Mouse (Mus musculus) limb, embryonic 13.5 days (tissue): Measurements from ENCODE around the gene Hoxa4. TPM values are rescaled to one million over a fixed set of nuclear protein-coding genes. Genes with fewer than 3 reads are reported as not detected.

ENCODE experiments used
- ATAC-seq: fragments of 200-750 bp; cut with Nextera tagmentation; 2 replicates; pipeline ENCODE4 v1.8.0; 2017; ENCODE audit warnings: low read depth, moderate number of reproducible peaks, moderate TSS enrichment; ENCODE audit not compliant: low FRiP score
- H3K27ac ChIP-seq: fragments of 300-500 bp; sonication (generic); 2 replicates; pipeline ENCODE4 v1.5.1; 2015; ENCODE audit warnings: inconsistent platforms, mild to moderate bottlenecking, moderate library complexity
- H3K27me3 ChIP-seq: fragments of 300-500 bp; sonication (generic); 2 replicates; pipeline ENCODE4 v1.6.1; 2015; ENCODE audit warnings: mild to moderate bottlenecking, inconsistent platforms
- H3K36me3 ChIP-seq: fragments of 300-500 bp; sonication (generic); 2 replicates; pipeline ENCODE4 v1.6.1; 2015; ENCODE audit warnings: inconsistent platforms, mild to moderate bottlenecking, moderate library complexity
- H3K4me1 ChIP-seq: fragments of 300-500 bp; sonication (generic); 2 replicates; pipeline ENCODE4 v1.6.1; 2015; ENCODE audit warnings: inconsistent platforms
- H3K4me2 ChIP-seq: fragments of 300-500 bp; sonication (generic); replicated peaks from 2 replicates; pipeline ENCODE4 v1.6.1; 2015; ENCODE audit warnings: inconsistent platforms, mild to moderate bottlenecking, moderate library complexity
- H3K4me3 ChIP-seq: fragments of 300-500 bp; sonication (generic); 2 replicates; pipeline ENCODE4 v1.5.1; 2015; ENCODE audit warnings: moderate library complexity, mild to moderate bottlenecking, inconsistent platforms
- H3K9ac ChIP-seq: fragments of 300-500 bp; sonication (generic); 2 replicates; pipeline ENCODE4 v1.6.1; 2015; ENCODE audit warnings: mild to moderate bottlenecking, inconsistent platforms
- H3K9me3 ChIP-seq: fragments of 300-500 bp; sonication (generic); 2 replicates; pipeline ENCODE4 v1.6.1; 2016; ENCODE audit warnings: inconsistent platforms
- WGBS: fragments of 180-500 bp; shearing (Covaris S2); methylation state at CpG from one replicate; pipeline ENCODE4 v1.1.7; 2015; 5-methylcytosine and 5-hydroxymethylcytosine counted together
- polyA plus RNA-seq: library from polyadenylated mRNA; unstranded; fragments of >200 nt; fragmentation: Nextera tagmentation; extraction: Ambion mirVana; gene quantifications from 2 replicates; pipeline ENCODE4 v1.2.1, GENCODE M21; 2015

Gene Hoxa4
- polyA plus RNA-seq, 1 experiment from 2014 or later: 0.52 TPM

DNA sequence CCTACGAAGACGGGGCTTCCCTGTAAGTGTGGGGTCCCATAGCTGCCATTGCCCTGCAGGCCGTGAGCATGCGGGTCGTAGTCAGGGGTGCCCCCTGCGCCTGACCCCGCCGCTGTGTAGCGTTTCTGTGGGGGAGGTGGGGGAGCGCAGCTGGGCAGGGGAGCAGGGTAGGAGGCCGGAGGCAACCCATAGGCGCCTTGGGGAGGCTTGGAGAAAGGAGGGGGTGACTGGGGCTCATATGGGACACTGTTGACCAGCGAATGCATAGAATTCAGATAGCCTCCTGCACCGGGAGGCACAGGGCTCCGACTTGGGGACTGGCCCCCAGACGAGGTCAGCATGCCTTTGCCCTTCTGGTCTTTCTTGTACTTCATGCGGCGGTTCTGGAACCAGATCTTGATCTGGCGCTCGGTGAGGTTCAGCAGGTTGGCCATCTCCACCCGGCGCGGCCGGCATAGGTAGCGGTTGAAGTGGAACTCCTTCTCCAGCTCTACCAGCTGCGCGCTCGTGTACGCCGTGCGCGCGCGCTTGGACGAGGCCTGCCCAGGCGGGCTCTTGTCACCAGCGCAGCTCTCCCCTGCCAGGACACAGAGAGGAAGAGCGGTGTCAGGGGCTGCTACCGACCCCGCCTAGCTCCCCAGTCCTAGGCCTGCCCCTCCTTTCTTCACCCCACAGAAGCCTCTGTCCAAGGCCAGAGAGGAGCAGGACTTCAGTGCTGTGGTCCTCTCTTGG lies 21.2 kb downstream of the Hoxa4 start:
- Histone ChIP-seq H3K36me3 (peaks cover 18% of the 10 kb centered on the region), H3K4me3 (no peak overlapping the region), H3K27ac (no peak overlapping the region), H3K27me3 (peaks cover 71% of the 10 kb centered on the region), H3K9ac (no peak overlapping the region), H3K4me1 (peaks cover 61% of the 10 kb centered on the region), H3K9me3 (no peaks in the 10 kb centered on the region), H3K4me2 (peak overlapping the region; percentile 27; the same call in 1 of the 2 replicates)
- ATAC-seq: no peak
- WGBS: 32% methylated on average over 40 of the region's 40 CpGs

DNA sequence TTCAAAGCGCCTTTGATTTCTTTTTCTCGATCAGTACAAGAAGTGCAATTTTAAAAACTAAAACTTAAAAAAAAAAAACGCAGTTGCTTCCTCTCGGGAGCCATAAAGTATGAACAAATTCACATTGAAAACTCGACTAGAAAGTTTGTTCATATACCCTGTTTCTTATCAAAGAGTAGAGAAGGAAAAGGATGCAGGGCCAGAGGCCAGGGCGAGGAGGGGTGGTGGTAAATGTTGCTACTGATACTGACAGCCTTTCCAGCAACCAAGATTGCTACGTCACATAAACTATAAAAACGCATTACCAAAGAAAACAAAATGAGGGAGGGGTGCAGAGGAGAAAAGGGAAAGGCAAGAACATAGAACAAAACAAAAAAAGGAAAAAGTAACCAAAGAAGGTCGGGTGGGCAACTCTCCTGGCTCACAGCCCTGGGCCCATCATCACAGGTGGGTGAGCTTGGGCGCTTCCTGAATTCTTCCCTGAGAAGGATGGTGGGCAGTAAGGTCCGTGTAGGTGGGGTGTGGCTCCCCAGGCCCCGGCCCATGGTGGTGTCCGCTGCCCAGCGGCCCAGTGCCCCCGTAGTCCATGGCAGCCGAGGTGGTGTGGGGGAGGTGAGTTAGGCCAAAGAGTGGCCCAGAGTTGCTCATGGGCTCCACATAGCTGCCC lies 21.9 kb downstream of the Hoxa4 start:
- no peak overlapping the region for H3K9ac ChIP-seq
- peaks cover 59% of the 10 kb centered on the region for H3K4me1 ChIP-seq
- ATAC-seq: no peak

DNA sequence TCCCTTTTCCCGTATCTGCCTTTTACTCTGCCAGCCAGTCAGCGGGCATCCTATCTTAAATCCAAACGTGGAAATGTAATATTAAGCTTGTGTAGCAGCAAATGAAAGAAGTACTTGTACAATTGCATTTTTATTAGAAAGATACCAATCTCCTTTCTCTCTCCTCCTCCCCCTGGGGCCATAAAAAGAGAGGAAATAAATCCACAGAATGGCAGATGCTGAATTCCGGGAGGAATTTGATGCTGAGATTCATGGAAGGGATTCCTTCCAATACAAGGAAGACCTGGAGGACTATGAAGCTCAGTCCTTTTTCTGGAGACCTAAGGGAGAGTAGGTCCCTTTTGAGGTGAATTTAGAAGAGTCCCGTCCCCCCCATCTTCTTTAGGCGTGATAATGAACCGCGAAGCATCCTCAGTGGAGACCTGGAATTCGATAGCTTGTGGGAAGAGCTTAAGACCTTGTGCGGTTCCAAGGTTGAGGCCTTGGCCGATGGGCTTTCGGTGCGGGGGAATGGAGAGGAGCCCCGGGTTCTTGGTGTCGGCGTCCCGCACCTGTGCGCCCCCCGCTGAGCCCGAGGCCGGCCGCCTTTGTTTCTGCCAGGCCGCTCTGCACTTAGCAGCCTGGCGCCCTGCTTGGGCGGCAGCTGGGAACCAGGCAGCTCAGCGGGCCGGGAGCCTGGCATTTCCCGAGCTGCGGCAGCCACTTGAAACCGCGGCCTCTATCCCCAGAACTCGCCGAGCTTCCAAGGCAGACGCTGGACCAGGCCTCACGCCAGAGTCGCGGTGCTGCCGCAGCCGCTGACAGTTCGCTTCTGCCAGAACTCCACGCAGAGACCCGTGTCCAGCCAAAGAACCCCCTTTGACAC lies 23.1 kb downstream of the Hoxa4 start:
- H3K4me2 ChIP-seq: peak overlapping the region; percentile 42
- 13% methylated on average over 42 of the region's 42 CpGs for WGBS
- H3K4me3 ChIP-seq: peak overlapping the region; percentile 19; the same call in 1 of the 2 replicates
- H3K4me1 ChIP-seq: peaks cover 67% of the 10 kb centered on the region
- peak overlapping the region; percentile 25; the same call in 1 of the 2 replicates for H3K9ac ChIP-seq
- H3K9me3 ChIP-seq: no peaks in the 10 kb centered on the region
- no peak overlapping the region for H3K27ac ChIP-seq
- peaks cover 83% of the 10 kb centered on the region for H3K27me3 ChIP-seq
- ATAC-seq: no peak
- H3K36me3 ChIP-seq: peaks cover 18% of the 10 kb centered on the region

More for the DNA sequence above, 21.9 kb downstream of the Hoxa4 start:
- Histone ChIP-seq H3K27me3 (peaks cover 71% of the 10 kb centered on the region), H3K9me3 (no peaks in the 10 kb centered on the region), H3K36me3 (peaks cover 18% of the 10 kb centered on the region), H3K4me3 (no peak overlapping the region), H3K27ac (no peak overlapping the region), H3K4me2 (peak overlapping the region; percentile 27; the same call in 1 of the 2 replicates)
- WGBS: 49% methylated on average over 16 of the region's 16 CpGs

DNA sequence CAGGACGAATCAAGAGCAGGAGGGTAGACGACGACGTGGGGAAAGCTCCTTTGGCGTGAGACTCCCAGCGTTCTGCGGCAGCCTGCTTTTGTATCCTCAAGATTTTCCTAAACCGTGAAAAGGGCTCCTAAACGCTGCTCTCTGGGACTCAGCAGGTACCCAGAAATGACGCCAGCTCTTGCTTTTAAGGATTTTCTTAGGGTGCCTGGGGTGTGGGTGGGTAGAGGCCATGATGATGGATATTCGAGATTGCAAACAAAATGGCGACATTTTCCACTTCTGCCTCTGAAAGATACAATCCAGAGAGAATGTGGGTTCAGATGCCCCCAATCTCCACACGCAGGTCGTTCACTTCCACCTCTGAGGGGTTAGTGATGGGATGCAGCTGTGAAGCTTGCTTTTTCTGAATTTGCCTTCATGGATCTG lies 23.8 kb downstream of the Hoxa4 start:
- Histone ChIP-seq H3K27ac (no peak overlapping the region), H3K4me2 (no peak overlapping the region), H3K36me3 (peaks cover 18% of the 10 kb centered on the region), H3K9ac (no peak overlapping the region), H3K27me3 (peaks cover 90% of the 10 kb centered on the region), H3K4me3 (no peak overlapping the region), H3K4me1 (peaks cover 67% of the 10 kb centered on the region), H3K9me3 (no peaks in the 10 kb centered on the region)
- WGBS: 30% methylated on average over 14 of the region's 14 CpGs
- ATAC-seq: no peak

DNA sequence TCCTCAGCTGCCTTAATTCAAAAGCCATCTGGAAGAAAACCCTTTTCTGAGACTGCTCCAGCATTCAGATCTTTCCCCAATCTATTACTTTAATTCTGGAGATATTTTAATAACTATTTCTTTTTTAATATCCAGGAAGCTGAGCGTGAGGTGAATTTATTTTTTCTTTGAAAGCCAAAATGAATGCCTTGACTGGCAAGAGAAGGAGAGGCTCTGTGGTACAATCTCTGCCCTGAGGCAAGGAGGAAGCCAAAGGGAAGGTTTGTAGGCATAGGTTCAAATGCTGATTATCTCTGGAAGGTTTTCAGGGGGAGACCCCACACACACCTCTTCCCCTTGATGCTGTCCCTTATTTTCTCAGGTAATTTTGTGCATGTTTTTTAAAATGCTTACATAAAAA lies 24.4 kb downstream of the Hoxa4 start:
- H3K4me3 ChIP-seq: no peak overlapping the region
- no peak overlapping the region for H3K9ac ChIP-seq
- no peaks in the 10 kb centered on the region for H3K9me3 ChIP-seq
- no peak overlapping the region for H3K4me2 ChIP-seq
- H3K4me1 ChIP-seq: peaks cover 62% of the 10 kb centered on the region
- no peak overlapping the region for H3K27ac ChIP-seq
- H3K27me3 ChIP-seq: peaks cover 91% of the 10 kb centered on the region
- WGBS: 53% methylated on average over 1 of the region's 1 CpGs
- ATAC-seq: no peak
- peaks cover 18% of the 10 kb centered on the region for H3K36me3 ChIP-seq

DNA sequence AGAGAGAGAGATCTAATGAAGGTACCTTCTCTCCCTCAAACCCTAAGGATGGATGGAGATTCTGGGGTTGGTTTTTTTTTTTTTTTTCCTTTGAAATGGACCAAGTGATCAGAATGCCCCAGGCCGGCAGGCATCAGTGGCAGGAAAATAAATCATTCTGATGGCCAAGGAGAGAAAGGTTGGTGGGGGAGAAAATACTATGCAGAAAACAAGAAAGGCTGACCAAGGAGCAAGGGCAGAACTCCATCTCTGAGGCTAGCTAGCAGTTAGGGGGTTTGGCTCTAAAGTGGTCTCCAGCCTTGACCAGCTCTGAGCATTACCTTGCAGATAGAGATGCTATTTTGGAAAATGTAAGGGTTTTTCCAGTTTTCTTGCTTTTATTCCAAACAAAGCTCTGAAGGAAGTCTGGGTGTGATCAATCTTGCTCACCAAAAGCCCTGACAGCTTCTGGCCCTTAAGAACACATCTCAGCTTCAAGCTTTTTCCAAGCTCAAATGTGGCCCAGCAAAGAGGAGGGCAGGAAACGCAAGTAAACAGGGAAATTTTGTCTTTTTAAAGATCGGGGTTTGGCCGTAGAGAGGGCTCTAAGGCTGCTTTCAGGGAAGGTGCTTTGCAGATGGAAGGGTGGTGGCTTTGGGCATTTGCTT lies 25.0 kb downstream of the Hoxa4 start:
- Histone ChIP-seq H3K9me3 (no peaks in the 10 kb centered on the region), H3K27me3 (peaks cover 91% of the 10 kb centered on the region), H3K36me3 (peaks cover 17% of the 10 kb centered on the region), H3K4me2 (no peak overlapping the region), H3K4me3 (no peak overlapping the region), H3K9ac (no peak overlapping the region), H3K4me1 (peaks cover 55% of the 10 kb centered on the region), H3K27ac (no peak overlapping the region)
- 23% methylated on average over 4 of the region's 4 CpGs for WGBS
- ATAC-seq: no peak

DNA sequence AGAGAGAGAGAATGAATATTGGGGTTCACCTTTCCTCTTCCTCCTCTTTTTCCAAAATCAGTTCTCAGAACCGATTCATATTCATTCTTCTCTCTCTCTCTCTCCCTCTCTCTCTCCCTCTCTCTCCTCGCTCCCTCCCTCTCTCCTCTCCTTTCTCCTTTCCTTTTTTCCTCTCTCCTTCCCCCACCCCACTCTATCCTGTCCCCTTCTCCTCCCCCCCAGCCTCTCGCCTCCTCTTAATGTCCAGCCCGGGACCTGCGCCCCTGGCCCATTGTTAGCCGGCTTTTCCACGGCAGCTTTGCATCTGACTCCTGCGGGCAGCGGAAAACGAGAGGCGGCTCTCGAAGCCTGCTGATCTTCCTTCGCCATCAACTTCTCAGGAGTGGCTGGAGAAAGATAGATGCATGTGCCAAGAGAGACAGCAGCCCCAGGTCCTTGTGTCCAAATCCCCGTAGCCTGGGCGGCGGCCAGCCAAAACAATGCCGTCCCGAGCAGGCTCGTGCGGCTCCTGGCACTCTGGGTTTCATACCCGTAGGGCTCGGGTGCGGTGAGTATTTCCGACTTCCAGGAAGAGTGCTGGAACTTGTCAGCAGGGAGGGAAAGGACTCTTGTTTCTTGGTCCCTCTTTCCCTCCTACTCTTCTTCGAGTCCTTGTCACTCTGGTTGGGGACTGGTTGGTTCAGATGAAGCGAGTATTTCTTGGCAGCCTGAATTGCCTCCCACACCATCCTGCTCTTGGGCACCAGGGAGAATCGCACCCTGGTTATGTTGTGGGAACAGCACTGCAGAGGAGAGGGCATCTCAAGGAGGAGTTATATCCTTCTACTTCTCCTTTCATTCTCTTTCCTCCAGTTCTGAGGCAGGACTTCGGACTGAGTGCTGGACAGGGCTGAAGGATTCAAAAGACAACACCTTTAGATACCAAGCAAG lies 25.8 kb downstream of the Hoxa4 start:
- peak overlapping the region; percentile 13 for H3K4me3 ChIP-seq
- H3K4me2 ChIP-seq: peak overlapping the region; percentile 62
- ATAC-seq: no peak
- H3K9ac ChIP-seq: no peak overlapping the region; the same call in 1 of the 2 replicates
- H3K4me1 ChIP-seq: peaks cover 53% of the 10 kb centered on the region
- peaks cover 10% of the 10 kb centered on the region for H3K36me3 ChIP-seq
- no peak overlapping the region for H3K27ac ChIP-seq
- WGBS: 7% methylated on average over 28 of the region's 28 CpGs
- H3K9me3 ChIP-seq: no peaks in the 10 kb centered on the region
- H3K27me3 ChIP-seq: peaks cover 90% of the 10 kb centered on the region

DNA sequence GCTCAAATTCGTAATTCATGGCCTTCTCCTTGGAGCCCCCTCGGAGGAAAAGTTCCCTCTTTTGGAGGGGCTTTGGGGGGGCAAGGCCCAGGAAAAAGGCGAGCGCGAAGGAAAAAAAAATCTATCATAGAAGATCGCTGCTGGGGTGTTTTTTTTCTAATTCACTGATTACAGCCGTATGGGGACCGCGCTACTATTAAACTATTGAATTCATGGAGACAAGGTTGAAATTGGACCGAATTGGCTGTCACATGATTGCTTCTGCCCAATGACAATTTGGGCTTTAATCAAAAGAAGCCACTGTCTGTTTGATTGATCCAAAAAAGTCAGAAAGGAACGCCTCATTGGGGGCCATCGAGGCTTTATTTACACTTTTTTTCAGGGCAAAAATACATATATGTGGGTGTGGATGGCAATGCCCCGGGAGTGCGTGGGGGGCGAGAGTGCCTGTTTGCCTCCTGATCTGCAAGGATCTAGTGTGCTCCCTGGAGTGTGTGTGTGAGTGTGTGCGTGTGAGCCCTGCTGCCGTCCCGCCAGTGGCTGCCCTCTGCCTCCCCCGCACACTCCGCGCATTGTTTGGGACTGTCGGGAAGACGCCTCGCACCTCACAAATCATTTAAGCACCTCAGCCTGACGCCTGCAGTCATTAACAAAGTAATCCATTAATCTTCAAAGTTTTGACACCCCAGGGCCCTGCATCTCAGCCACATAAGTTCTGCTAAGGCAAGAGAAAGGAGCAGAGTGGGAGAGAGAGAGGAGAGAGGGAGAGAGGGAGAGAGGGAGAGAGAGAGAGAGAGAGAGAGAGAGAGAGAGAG lies 26.7 kb downstream of the Hoxa4 start, which contains the start of gene Hoxa2:
Hoxa2 (minus strand) TSS at position 206 of the 815 bp plus-strand sequence.
- no peak within 1 kb of the TSS for H3K27ac ChIP-seq
- no peak for ATAC-seq
- WGBS: 1% methylated on average over 25 of the region's 25 CpGs
- H3K4me1 ChIP-seq: peaks cover 53% of the 10 kb centered on the region
- peak within 1 kb of the TSS; percentile 36 for H3K4me3 ChIP-seq
- H3K36me3 ChIP-seq: peaks cover 1% of the 10 kb centered on the region
- peak within 1 kb of the TSS; percentile 63 for H3K9ac ChIP-seq
- no peaks in the 10 kb centered on the region for H3K9me3 ChIP-seq
- H3K4me2 ChIP-seq: peak within 1 kb of the TSS; percentile 62
- peaks cover 90% of the 10 kb centered on the region for H3K27me3 ChIP-seq

DNA sequence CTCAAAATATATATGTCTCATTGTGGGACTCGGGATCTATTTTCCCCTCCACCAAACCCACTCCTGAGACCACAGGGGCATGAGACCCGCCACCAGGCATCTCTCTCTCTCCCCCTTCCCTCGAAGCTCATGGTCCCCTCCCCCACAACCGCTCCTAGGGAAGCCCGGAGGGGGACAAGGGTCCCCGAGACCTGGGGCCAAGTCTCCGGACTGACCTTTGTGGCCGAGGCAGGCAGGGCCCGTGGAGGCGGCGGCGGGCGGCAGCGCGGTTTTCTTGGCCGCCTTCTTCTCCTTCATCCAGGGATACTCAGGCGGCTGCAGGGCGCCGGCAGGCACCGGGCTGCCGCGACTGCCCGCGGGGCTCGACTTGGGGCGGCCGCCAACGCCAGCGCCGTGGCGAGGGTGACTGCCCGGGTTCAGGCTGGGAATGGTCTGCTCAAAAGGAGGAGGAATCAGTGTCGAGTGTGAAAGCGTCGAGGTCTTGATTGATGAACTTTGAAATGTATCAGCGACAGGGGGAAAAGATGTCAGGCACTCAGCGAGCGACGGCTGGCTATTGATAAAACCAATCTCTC lies 27.4 kb downstream of the Hoxa4 start:
- peaks cover 90% of the 10 kb centered on the region for H3K27me3 ChIP-seq
- H3K4me2 ChIP-seq: peak overlapping the region; percentile 62
- no peaks in the 10 kb centered on the region for H3K36me3 ChIP-seq
- peaks cover 58% of the 10 kb centered on the region for H3K4me1 ChIP-seq
- H3K9ac ChIP-seq: peak overlapping the region; percentile 63; the same call in 1 of the 2 replicates
- H3K4me3 ChIP-seq: peak overlapping the region; percentile 36
- WGBS: 2% methylated on average over 38 of the region's 39 CpGs
- no peak overlapping the region for H3K27ac ChIP-seq
- no peaks in the 10 kb centered on the region for H3K9me3 ChIP-seq
- no peak for ATAC-seq
